Mouse (Mus musculus): ENCODE data around the gene Aldh3a2.

GRCm38 (mm10) chr11:61220156-61220881 is 46.9 kb downstream of the Aldh3a2 start:
- no peak for TF ChIP-seq POLR2A (IDR thresholded peaks at IDR 0.05; ENCODE audit: low read depth, low read length)
- TF ChIP-seq CTCF (conservative IDR thresholded peaks at IDR 0.05 in 1 of 2, IDR thresholded peaks at IDR 0.05 in 1 of 2; ENCODE audit: low read depth in 2 of 2, low read length in 2 of 2) = peak in 1 of 2 experiments; percentile 63; a peak in 2 of 4 replicates
- TF ChIP-seq EP300 (IDR thresholded peaks at IDR 0.05; ENCODE audit: low read length) = no peak
- TF ChIP-seq ZC3H11A (IDR thresholded peaks at IDR 0.05; ENCODE audit: low read depth, low read length) = no peak
- no peak for TF ChIP-seq JUND (conservative IDR thresholded peaks at IDR 0.05; ENCODE audit: low read depth, low read length)
